Mouse (Mus musculus): ENCODE measurements at regions not wholly inside any gene's neighbourhood (a gene's known extent, or its start where the extent isn't known, plus 50 kb on each side); places are given as distances from the start of the nearest gene placed in this dataset.

DNA sequence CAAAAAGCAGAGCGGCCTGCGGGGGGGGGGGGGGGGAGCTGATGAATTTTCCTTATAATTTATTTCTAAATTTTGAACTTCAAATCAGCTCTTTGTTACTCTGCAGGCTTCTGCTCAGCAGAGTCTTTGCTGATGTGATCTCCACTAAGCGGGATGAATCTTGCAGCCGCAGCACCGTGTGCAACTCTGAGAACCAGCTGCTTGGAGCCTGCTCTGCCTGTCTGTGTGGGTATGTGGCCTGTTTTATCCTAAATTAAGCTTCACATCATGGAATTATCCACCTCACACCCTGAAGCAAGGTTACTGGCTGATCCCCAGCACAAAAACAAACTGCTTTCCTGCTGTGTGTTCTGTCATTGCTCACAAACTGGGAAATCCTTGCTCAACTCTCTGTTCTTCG lies 102.0 kb downstream of the Otud1 start:
- TF ChIP-seq CTCF (IDR thresholded peaks at IDR 0.05; ENCODE audit: insufficient read depth, low read depth, low read length) (no peak), POLR2A (IDR thresholded peaks at IDR 0.05; ENCODE audit: insufficient read depth, low read depth, low read length) (no peak)

Data from olfactory bulb, adult 2 months (tissue).